Mouse (Mus musculus) heart, postnatal 0 days (tissue): ENCODE measurements at regions not wholly inside any gene's neighbourhood (a gene's known extent, or its start where the extent isn't known, plus 50 kb on each side); places are given as distances from the start of the nearest gene placed in this dataset.

ENCODE experiments used
- CTCF ChIP-seq: IDR thresholded peaks from 2 replicates; pipeline ENCODE4 v1.5.1; 2016; ENCODE audit warnings: antibody characterized with exemption, control low read depth, low read depth
- EP300 ChIP-seq: IDR thresholded peaks from 2 replicates; pipeline ENCODE4 v1.6.1; 2016; ENCODE audit warnings: antibody characterized with exemption, low read depth

DNA sequence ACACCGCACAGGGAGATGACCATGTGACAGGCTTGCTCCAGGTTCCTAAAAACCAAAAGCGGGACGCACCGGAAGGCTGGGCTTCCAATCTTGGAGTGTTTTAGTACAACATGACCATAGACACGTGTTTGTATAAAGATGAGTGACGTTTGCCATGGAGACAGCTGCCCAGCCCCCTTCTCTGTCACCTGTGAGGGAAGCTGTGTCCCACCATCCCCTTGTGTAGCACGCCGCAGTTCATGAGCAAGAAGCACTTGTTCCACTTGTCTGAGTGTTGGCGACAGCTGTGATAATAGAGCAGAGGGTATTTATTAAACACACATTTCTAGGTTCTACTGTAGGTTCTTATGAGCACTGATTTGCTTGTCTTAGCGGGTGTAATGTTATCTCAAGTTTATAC is 131.7 kb upstream of the Slc38a2 start:
- TF ChIP-seq CTCF (no peak), EP300 (no peak)
